13 mouse cellular contexts compared by ENCODE assay signal in the genomic region with DNA sequence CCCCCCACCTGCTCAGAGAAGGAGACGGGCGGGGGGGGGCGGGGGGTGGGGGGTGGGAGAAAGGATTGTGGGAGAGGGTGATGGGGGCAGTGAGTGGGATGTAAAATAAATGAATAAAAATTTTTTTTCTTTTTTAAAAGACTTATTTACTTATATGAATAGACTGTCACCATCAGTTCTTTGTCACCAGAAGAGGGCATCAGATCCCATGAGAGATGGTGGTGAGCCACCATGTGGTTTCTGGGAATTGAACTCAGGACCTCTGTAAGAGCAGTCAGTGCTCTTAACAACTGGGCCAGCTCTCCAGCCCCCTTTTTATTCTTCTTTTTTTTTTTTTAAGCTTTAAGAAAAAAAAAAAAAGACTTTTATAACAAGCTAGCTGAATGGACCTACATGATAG. TPM values are rescaled to one million over a fixed set of nuclear protein-coding genes. Genes with fewer than 3 reads are reported as not detected.
DNase-seq lines count a peak whose midpoint lies in the region; ATAC-seq and TF ChIP-seq lines count a peak whose summit lies in the region.
"Had no signal": no experiment of that assay in that cellular context is flagged by ENCODE, and none has a peak within 500 bp of the region (broad histone marks: within the 10 kb centered on the region; RNA-seq: fewer than 3 reads in every experiment).

No protein-coding gene starts in this region.

- peak; percentile 40 for TF ChIP-seq CTCF in intestine, postnatal 0 days (IDR thresholded peaks at IDR 0.05; ENCODE audit: low read depth)
- peak; percentile 28 for TF ChIP-seq CTCF in midbrain, postnatal 0 days (IDR thresholded peaks at IDR 0.05)

- no peak for ATAC-seq in intestine, postnatal 0 days
- no peak for ATAC-seq in intestine, embryonic 15.5 days
- no peak for ATAC-seq in midbrain, postnatal 0 days (ENCODE audit: low FRiP score)
- no peak for ATAC-seq in midbrain, embryonic 14.5 days (ENCODE audit: low FRiP score, low TSS enrichment)

- 88% methylated on average over 3 of the region's 3 CpGs for WGBS in intestine, postnatal 0 days
- WGBS in intestine, embryonic 15.5 days = 63% methylated on average over 3 of the region's 3 CpGs
- 93% methylated on average over 2 of the region's 3 CpGs for WGBS in midbrain, postnatal 0 days
- 93% methylated on average over 3 of the region's 3 CpGs for WGBS in midbrain, embryonic 14.5 days

- H3K9me3 ChIP-seq in intestine, postnatal 0 days (ENCODE audit: control insufficient read depth) = no peaks in the 10 kb centered on the region
- no peaks in the 10 kb centered on the region for H3K9me3 ChIP-seq in intestine, embryonic 15.5 days
- no peaks in the 10 kb centered on the region for H3K9me3 ChIP-seq in midbrain, postnatal 0 days (ENCODE audit: low read length)
- H3K9me3 ChIP-seq in midbrain, embryonic 14.5 days (ENCODE audit: control insufficient read depth, low read length) = no peaks in the 10 kb centered on the region
- H3K9me3 ChIP-seq: embryonic facial prominence, embryonic 10.5 days; heart, embryonic 13.5 days; neural tube, embryonic 13.5 days had no signal

- no peak overlapping the region for H3K27ac ChIP-seq in intestine, postnatal 0 days (ENCODE audit: low read depth, low read length)
- H3K27ac ChIP-seq in intestine, embryonic 15.5 days = no peak overlapping the region
- no peak overlapping the region for H3K27ac ChIP-seq in midbrain, postnatal 0 days (ENCODE audit: low read depth, low read length)
- H3K27ac ChIP-seq in midbrain, embryonic 14.5 days (replicated peaks; ENCODE audit: low read depth, low read length) = no peak overlapping the region
- H3K27ac ChIP-seq: embryonic facial prominence, embryonic 10.5 days; neural tube, embryonic 13.5 days had no signal

- H3K4me1 ChIP-seq in intestine, postnatal 0 days (replicated peaks; ENCODE audit: control insufficient read depth, insufficient read depth, low read length) = no peaks in the 10 kb centered on the region
- peaks cover 8% of the 10 kb centered on the region for H3K4me1 ChIP-seq in intestine, embryonic 15.5 days (replicated peaks)
- no peaks in the 10 kb centered on the region for H3K4me1 ChIP-seq in midbrain, postnatal 0 days (ENCODE audit: insufficient read depth, low read length)
- H3K4me1 ChIP-seq in midbrain, embryonic 14.5 days (ENCODE audit: control insufficient read depth, insufficient read depth, low read length) = peaks cover 5% of the 10 kb centered on the region; the same call in 1 of the 2 replicates

- no peak overlapping the region for H3K9ac ChIP-seq in intestine, postnatal 0 days (ENCODE audit: low read depth, low read length)
- H3K9ac ChIP-seq in intestine, embryonic 15.5 days = no peak overlapping the region
- H3K9ac ChIP-seq in midbrain, postnatal 0 days (replicated peaks; ENCODE audit: low read length, poor library complexity, severe bottlenecking) = no peak overlapping the region
- H3K9ac ChIP-seq in midbrain, embryonic 14.5 days (replicated peaks; ENCODE audit: low read length) = no peak overlapping the region
- H3K9ac ChIP-seq: neural tube, embryonic 13.5 days had no signal

- H3K4me2 ChIP-seq in intestine, postnatal 0 days (replicated peaks; ENCODE audit: low read depth) = no peak overlapping the region
- H3K4me2 ChIP-seq in intestine, embryonic 15.5 days (replicated peaks) = no peak overlapping the region
- no peak overlapping the region for H3K4me2 ChIP-seq in midbrain, postnatal 0 days (ENCODE audit: low read depth, low read length, poor library complexity, severe bottlenecking)
- H3K4me2 ChIP-seq in midbrain, embryonic 14.5 days (ENCODE audit: low read length) = no peak overlapping the region
- H3K4me2 ChIP-seq: heart, embryonic 13.5 days; neural tube, embryonic 13.5 days had no signal

- no peak overlapping the region for H3K4me3 ChIP-seq in intestine, postnatal 0 days (ENCODE audit: low read depth, low read length)
- no peak overlapping the region for H3K4me3 ChIP-seq in intestine, embryonic 15.5 days (replicated peaks)
- H3K4me3 ChIP-seq in midbrain, postnatal 0 days (ENCODE audit: low read depth, low read length) = no peak overlapping the region
- no peak overlapping the region for H3K4me3 ChIP-seq in midbrain, embryonic 14.5 days (replicated peaks; ENCODE audit: low read depth, low read length)
- H3K4me3 ChIP-seq: embryonic facial prominence, embryonic 10.5 days; heart, embryonic 13.5 days; neural tube, embryonic 13.5 days had no signal

- peaks cover 11% of the 10 kb centered on the region; the same call in 1 of the 2 replicates for H3K36me3 ChIP-seq in intestine, postnatal 0 days (ENCODE audit: control insufficient read depth, insufficient read depth)
- H3K36me3 ChIP-seq in intestine, embryonic 15.5 days = 0 out of 2 replicates have a peak, but pooled peaks cover 7% of the 10 kb centered on the region
- H3K36me3 ChIP-seq in midbrain, postnatal 0 days (ENCODE audit: insufficient read depth, low read length) = no peaks in the 10 kb centered on the region
- H3K36me3 ChIP-seq in midbrain, embryonic 14.5 days (ENCODE audit: control insufficient read depth, insufficient read depth, low read length) = peaks cover 9% of the 10 kb centered on the region; the same call in 1 of the 2 replicates

- no peak for DNase-seq in midbrain, postnatal 0 days (ENCODE audit: low spot score)
- DNase-seq in midbrain, embryonic 14.5 days = no peak
- DNase-seq in T-cell, adult 2 months (ENCODE audit: low spot score) = peak; percentile 28
- no peak for DNase-seq in cerebellum, adult 11-12 months
- no peak for DNase-seq in frontal cortex, adult 2 months (ENCODE audit: extremely low spot score in 1 of 2, low spot score in 1 of 2)
- DNase-seq: cerebellum, postnatal 36 days; gastrocnemius, postnatal 36 days; thymus, postnatal 36 days had no signal

- H3K27me3 ChIP-seq in intestine, postnatal 0 days (replicated peaks; ENCODE audit: control insufficient read depth, insufficient read depth, low read length) = no peaks in the 10 kb centered on the region
- H3K27me3 ChIP-seq in intestine, embryonic 15.5 days (replicated peaks) = no peaks in the 10 kb centered on the region
- H3K27me3 ChIP-seq in midbrain, postnatal 0 days (ENCODE audit: insufficient read depth, low read length) = no peaks in the 10 kb centered on the region
- H3K27me3 ChIP-seq in midbrain, embryonic 14.5 days (ENCODE audit: control insufficient read depth, insufficient read depth, low read length) = no peaks in the 10 kb centered on the region
- H3K27me3 ChIP-seq: heart, embryonic 13.5 days; neural tube, embryonic 13.5 days had no signal

RNA-seq across cellular contexts. Expression of gene Hectd1, which starts 7.1 kb away (rescaled TPM):
- polyA plus RNA-seq in intestine, postnatal 0 days (2015; fragmentation: Nextera tagmentation; extraction: Ambion mirVana) = 16.8 and 20.9 TPM in 2 replicates
- 31.1 and 32.2 TPM in 2 replicates for polyA plus RNA-seq in intestine, embryonic 15.5 days (2015; fragmentation: Nextera tagmentation; extraction: Ambion mirVana)
- 75.7 and 91.7 TPM in 2 replicates for total RNA-seq in midbrain, postnatal 0 days (2014; rRNA removed)
- 24.9 and 29.5 TPM in 2 replicates for polyA plus RNA-seq in midbrain, postnatal 0 days (2015; fragmentation: Nextera tagmentation; extraction: Ambion mirVana)
- polyA plus RNA-seq in midbrain, embryonic 14.5 days (2014; fragmentation: Nextera tagmentation; extraction: Ambion mirVana) = 41.9 and 47.5 TPM in 2 replicates
- polyA plus RNA-seq in frontal cortex, adult 2 months (2012; rRNA removed) = 33.6 and 35.3 TPM in 2 replicates
